Mouse (Mus musculus): ENCODE data around the gene Ppp1r11. TPM values are rescaled to one million over a fixed set of nuclear protein-coding genes. Genes with fewer than 3 reads are reported as not detected.
A peak's percentile ranks its signal among the peaks of the same experiment; 100 is the strongest.

Gene Ppp1r11
- total and polyA plus RNA-seq, 2 experiments from 2014 or later = 29.6 to 84.4 TPM

DNA sequence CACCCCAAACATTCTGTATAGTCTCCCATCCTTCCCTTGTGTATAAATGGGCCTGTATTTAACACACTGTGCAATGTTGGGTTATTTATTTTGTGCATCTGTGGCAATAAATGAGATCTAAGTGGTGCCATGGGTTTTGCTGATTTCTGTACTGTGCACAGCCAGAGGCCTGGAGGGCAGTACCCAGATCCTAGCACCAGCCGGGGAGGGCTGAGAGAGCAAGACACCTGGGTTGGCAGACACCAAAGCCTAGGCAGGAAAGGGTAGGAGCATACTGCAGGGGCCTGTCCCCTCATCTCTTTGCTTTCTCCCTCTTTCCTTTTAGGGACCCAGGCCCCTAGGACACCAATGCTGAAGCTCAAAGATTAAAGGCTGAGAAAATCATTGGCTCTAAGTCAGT, 3.3 kb downstream of the Ppp1r11 start:
- no peak for ATAC-seq (ENCODE audit: insufficient read depth, low read depth)
- Histone ChIP-seq H3K4me1 (ENCODE audit: control insufficient read depth, insufficient read depth) (peaks cover 19% of the 10 kb centered on the region; the same call in 1 of the 2 replicates), H3K36me3 (replicated peaks; ENCODE audit: control insufficient read depth, insufficient read depth, low read length) (peaks cover 13% of the 10 kb centered on the region; the same call in 1 of the 2 replicates), H3K9me3 (replicated peaks; ENCODE audit: control insufficient read depth, low read length) (no peaks in the 10 kb centered on the region), H3K27ac (ENCODE audit: low read depth) (no peak overlapping the region), H3K27me3 (ENCODE audit: control insufficient read depth, insufficient read depth, low read length) (peaks cover 35% of the 10 kb centered on the region), H3K4me3 (ENCODE audit: low read depth, low read length) (no peak overlapping the region), H3K4me2 (ENCODE audit: low read depth, low read length) (no peak overlapping the region), H3K9ac (replicated peaks; ENCODE audit: low read depth, low read length) (no peak overlapping the region)
- 83% methylated on average over 1 of the region's 1 CpGs for WGBS
- no peak for DNase-seq (ENCODE audit: low spot score)
- TF ChIP-seq CTCF (IDR thresholded peaks at IDR 0.05; ENCODE audit: low read depth) = no peak
- TF ChIP-seq EP300 (IDR thresholded peaks at IDR 0.05; ENCODE audit: low read depth) = no peak

DNA sequence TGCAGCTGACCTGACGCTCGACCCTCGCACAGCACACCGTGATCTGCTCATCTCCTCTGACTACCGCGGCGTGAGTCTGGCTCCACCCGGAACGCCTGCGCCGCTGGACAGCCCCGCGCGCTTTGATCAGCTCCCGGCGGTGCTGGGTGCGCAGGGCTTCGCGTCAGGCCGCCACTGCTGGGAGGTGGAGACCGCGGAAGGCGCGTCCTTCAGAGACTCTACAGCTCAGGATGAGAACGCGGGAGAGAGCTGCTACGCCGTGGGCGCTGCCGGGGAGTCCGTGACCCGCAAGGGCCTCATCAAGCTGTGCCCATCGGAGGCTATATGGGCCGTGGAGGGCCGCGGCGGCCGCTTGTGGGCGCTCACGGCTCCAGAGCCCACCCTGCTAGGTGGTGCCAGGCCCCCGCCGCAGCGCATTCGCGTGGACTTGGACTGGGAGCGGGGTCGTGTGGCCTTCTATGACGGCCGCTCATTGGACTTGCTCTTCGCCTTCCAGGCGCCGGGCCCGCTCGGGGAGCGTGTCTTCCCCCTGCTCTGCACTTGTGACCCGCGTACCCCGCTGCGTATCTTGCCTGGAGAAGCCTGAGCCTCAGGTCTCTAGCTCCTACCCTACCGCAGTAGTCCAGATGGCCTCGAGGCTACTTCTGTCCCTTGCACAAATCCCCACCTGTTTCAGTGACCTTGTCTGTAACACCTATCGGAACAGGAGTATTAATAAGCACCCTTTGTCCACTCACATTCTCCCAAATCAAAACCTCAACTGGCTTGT, 4.3 kb downstream of the Ppp1r11 start:
- Histone ChIP-seq H3K27me3 (ENCODE audit: control insufficient read depth, insufficient read depth, low read length) (peaks cover 45% of the 10 kb centered on the region), H3K36me3 (replicated peaks; ENCODE audit: control insufficient read depth, insufficient read depth, low read length) (peaks cover 13% of the 10 kb centered on the region; the same call in 1 of the 2 replicates), H3K4me3 (ENCODE audit: low read depth, low read length) (peak overlapping the region; percentile 51), H3K27ac (ENCODE audit: low read depth) (no peak overlapping the region), H3K4me1 (ENCODE audit: control insufficient read depth, insufficient read depth) (peaks cover 23% of the 10 kb centered on the region), H3K9me3 (replicated peaks; ENCODE audit: control insufficient read depth, low read length) (no peaks in the 10 kb centered on the region), H3K9ac (replicated peaks; ENCODE audit: low read depth, low read length) (peak overlapping the region; percentile 41; the same call in 1 of the 2 replicates), H3K4me2 (ENCODE audit: low read depth, low read length) (peak overlapping the region; percentile 88)
- DNase-seq (ENCODE audit: low spot score) (no peak), ATAC-seq (ENCODE audit: insufficient read depth, low read depth) (peak; percentile 6; the same call in 1 of the 2 replicates)
- WGBS = 2% methylated on average over 59 of the region's 62 CpGs
- TF ChIP-seq EP300 (IDR thresholded peaks at IDR 0.05; ENCODE audit: low read depth) = no peak
- TF ChIP-seq CTCF (IDR thresholded peaks at IDR 0.05; ENCODE audit: low read depth) = no peak

DNA sequence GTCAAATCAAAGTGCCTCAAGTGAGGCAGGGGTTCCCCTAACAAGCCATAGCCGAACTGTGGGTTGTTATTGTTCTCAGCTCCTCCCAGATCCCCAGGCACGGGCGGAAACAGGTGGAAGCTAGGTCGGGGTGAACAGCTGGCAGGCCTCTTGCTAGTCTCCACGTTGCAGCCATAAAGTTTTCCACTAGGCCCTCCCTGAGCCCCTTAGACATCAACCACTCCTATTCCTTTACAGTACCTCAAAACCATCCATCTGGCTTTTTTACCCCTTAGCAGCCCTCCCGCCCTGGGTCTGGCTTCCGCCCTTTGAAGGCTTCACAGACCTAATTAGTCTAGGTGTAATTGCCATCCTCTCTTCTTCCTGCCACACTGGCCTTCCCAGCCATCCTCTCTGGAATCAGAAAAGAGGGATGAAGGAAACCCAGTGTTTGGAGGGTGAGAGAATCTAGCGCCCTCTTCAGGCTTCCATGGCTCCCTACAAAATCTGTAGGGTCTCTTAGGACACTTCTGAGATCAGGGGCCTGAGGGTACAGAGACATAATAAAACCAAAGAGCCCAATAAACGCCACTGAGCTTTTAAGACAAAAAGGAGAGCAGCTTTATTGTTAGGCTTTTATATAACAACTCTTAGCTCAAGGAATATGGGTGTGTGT, 7.3 kb downstream of the Ppp1r11 start:
- ATAC-seq (ENCODE audit: insufficient read depth, low read depth) (no peak), DNase-seq (ENCODE audit: low spot score) (no peak)
- 23% methylated on average over 9 of the region's 9 CpGs for WGBS
- Histone ChIP-seq H3K27me3 (ENCODE audit: control insufficient read depth, insufficient read depth, low read length) (peaks cover 67% of the 10 kb centered on the region), H3K9me3 (replicated peaks; ENCODE audit: control insufficient read depth, low read length) (no peaks in the 10 kb centered on the region), H3K27ac (ENCODE audit: low read depth) (no peak overlapping the region), H3K4me1 (ENCODE audit: control insufficient read depth, insufficient read depth) (peaks cover 21% of the 10 kb centered on the region), H3K36me3 (replicated peaks; ENCODE audit: control insufficient read depth, insufficient read depth, low read length) (peaks cover 10% of the 10 kb centered on the region; the same call in 1 of the 2 replicates), H3K4me2 (ENCODE audit: low read depth, low read length) (no peak overlapping the region), H3K9ac (replicated peaks; ENCODE audit: low read depth, low read length) (no peak overlapping the region), H3K4me3 (ENCODE audit: low read depth, low read length) (no peak overlapping the region)
- TF ChIP-seq CTCF (IDR thresholded peaks at IDR 0.05; ENCODE audit: low read depth) = no peak
- TF ChIP-seq EP300 (IDR thresholded peaks at IDR 0.05; ENCODE audit: low read depth) = no peak

DNA sequence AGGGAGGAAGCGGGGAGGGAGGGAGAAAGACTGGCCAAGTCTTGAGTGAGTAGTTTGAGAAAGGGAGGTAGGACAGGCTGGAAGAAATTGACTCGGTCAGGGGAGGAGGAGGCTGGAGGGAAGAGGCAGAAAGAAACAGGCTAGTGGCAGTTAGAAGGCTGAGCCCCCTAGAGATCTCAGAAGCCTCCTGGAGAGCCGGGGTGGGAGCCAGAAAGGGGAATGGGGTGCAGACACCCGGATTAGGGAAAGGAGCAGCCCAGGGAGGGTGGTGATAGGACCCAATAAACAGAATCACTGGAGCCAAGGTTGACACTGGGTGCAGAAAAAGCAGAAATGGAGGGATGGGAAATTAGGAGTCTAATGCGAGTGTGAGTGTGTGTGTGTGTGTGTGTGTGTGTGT, 7.8 kb downstream of the Ppp1r11 start:
- TF ChIP-seq CTCF (IDR thresholded peaks at IDR 0.05; ENCODE audit: low read depth) (no peak), EP300 (IDR thresholded peaks at IDR 0.05; ENCODE audit: low read depth) (no peak)
- Histone ChIP-seq H3K9ac (replicated peaks; ENCODE audit: low read depth, low read length) (no peak overlapping the region), H3K4me2 (ENCODE audit: low read depth, low read length) (peak overlapping the region; percentile 56), H3K27ac (ENCODE audit: low read depth) (no peak overlapping the region), H3K4me1 (ENCODE audit: control insufficient read depth, insufficient read depth) (peaks cover 21% of the 10 kb centered on the region), H3K9me3 (replicated peaks; ENCODE audit: control insufficient read depth, low read length) (no peaks in the 10 kb centered on the region), H3K4me3 (ENCODE audit: low read depth, low read length) (no peak overlapping the region), H3K36me3 (replicated peaks; ENCODE audit: control insufficient read depth, insufficient read depth, low read length) (peaks cover 4% of the 10 kb centered on the region; the same call in 1 of the 2 replicates), H3K27me3 (ENCODE audit: control insufficient read depth, insufficient read depth, low read length) (peaks cover 67% of the 10 kb centered on the region)
- DNase-seq (ENCODE audit: low spot score) = no peak
- WGBS = 20% methylated on average over 5 of the region's 5 CpGs
- no peak for ATAC-seq (ENCODE audit: insufficient read depth, low read depth)

DNA sequence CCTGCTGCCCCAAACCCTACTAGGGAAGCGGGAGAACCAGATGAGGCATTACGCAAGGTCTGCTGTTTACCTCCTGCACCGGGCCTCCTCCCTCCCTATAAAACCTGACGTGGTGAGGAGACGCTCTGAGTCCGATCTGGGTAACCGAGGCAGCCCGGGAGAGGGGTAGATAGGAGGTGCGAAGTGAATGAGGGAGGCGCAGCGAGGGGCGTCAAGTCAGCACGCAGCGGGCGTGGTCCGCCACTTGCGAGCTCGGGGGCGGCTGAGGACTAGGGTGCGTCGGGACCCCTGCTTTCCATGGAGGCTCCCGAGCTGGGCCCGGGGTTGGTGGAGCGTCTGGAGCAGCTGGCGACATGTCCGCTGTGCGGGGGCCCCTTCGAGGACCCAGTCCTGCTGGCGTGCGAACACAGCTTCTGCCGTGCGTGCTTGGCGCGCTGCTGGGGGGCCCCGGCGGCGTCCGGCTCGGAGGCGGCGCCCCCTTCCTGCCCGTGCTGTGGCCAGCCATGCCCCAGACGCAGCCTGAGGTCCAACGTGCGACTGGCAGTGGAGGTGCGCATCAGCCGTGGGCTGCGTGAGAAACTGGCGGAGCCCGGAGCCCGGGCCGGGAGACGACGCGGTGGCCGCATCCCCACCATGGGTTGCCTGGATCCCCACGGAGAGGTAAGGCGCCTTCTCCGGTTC, 8.6 kb downstream of the Ppp1r11 start, which contains the start of gene Rnf39:
Gene Rnf39 (plus strand): TSS at position 128 of the 681 bp plus-strand sequence.
- no peaks in the 10 kb centered on the region for H3K36me3 ChIP-seq (replicated peaks; ENCODE audit: control insufficient read depth, insufficient read depth, low read length)
- no peak within 1 kb of the TSS for H3K27ac ChIP-seq (ENCODE audit: low read depth)
- H3K27me3 ChIP-seq (ENCODE audit: control insufficient read depth, insufficient read depth, low read length) = peaks cover 67% of the 10 kb centered on the region
- WGBS = 2% methylated on average over 55 of the region's 59 CpGs
- no peak within 1 kb of the TSS for H3K9ac ChIP-seq (replicated peaks; ENCODE audit: low read depth, low read length)
- H3K4me2 ChIP-seq (ENCODE audit: low read depth, low read length) = peak within 1 kb of the TSS; percentile 56
- H3K4me1 ChIP-seq (ENCODE audit: control insufficient read depth, insufficient read depth) = peaks cover 21% of the 10 kb centered on the region
- no peak for DNase-seq (ENCODE audit: low spot score)
- peak within 1 kb of the TSS; percentile 39 for H3K4me3 ChIP-seq (ENCODE audit: low read depth, low read length)
- peak; percentile 3; the same call in 1 of the 2 replicates for ATAC-seq (ENCODE audit: insufficient read depth, low read depth)
- no peaks in the 10 kb centered on the region for H3K9me3 ChIP-seq (replicated peaks; ENCODE audit: control insufficient read depth, low read length)
- TF ChIP-seq EP300 (IDR thresholded peaks at IDR 0.05; ENCODE audit: low read depth) (no peak), CTCF (IDR thresholded peaks at IDR 0.05; ENCODE audit: low read depth) (no peak)
